Comparison of ENCODE assay signal across 25 mouse cellular contexts in the genomic region with DNA sequence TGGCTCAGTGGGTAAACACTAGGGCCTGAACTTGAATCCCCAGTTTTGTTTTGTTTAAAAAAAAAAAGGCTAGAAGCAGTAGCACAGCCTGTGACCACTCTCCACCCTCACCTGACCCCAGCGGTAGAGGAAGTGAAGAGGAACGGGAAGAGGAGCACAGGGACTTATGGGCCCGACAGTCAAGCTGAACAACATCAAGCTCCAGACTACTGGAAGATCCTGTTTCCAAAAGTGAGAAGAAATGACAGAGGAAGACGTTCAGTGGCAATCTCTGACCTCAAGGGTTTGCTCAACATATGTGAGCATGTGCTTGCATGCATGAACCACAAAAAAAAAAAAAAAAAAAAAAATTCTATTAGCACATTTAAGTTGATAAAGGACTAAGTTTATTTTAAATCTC.
"Had no signal": no experiment of that assay in that cellular context is flagged by ENCODE, and none has a peak within 500 bp of the region (broad histone marks: within the 10 kb centered on the region; RNA-seq: fewer than 3 reads in every experiment).

No protein-coding gene starts in this region.

- DNase-seq: kidney, adult 2 months; kidney, postnatal 14 days; layer of hippocampus, adult 9-11 months; liver; lung, adult 18-20 months; lung, postnatal 10 days; lung, postnatal 4 days; right cerebral cortex, postnatal 14 days; right cerebral cortex, postnatal 4 days; spleen, adult 18-20 months; thymus, postnatal 25 days had no signal

- H3K27ac ChIP-seq: layer of hippocampus, adult 2 months; limb, embryonic 10.5 days; limb, embryonic 13.5 days; liver, embryonic 12.5 days; liver, embryonic 15.5 days; lung, embryonic 15.5 days; midbrain, embryonic 10.5 days; midbrain, embryonic 13.5 days; neural tube, embryonic 13.5 days; stomach, embryonic 15.5 days had no signal

- H3K9me3 ChIP-seq: limb, embryonic 10.5 days; liver, embryonic 12.5 days; liver, embryonic 15.5 days; lung, embryonic 15.5 days; megakaryocyte, embryonic 14.5 days; stomach, embryonic 15.5 days had no signal

- H3K9ac ChIP-seq: limb, embryonic 13.5 days; liver, embryonic 12.5 days; liver, embryonic 15.5 days; lung, embryonic 15.5 days; midbrain, embryonic 13.5 days; neural tube, embryonic 13.5 days; stomach, embryonic 15.5 days had no signal

- H3K27me3 ChIP-seq: limb, embryonic 13.5 days; liver, embryonic 12.5 days; liver, embryonic 15.5 days; lung, embryonic 15.5 days; megakaryocyte, embryonic 14.5 days; midbrain, embryonic 13.5 days; neural tube, embryonic 13.5 days; stomach, embryonic 15.5 days had no signal

- ATAC-seq: intestine, postnatal 0 days; liver, embryonic 12.5 days; midbrain, embryonic 13.5 days; midbrain, embryonic 16.5 days had no signal

- H3K4me1 ChIP-seq: limb, embryonic 10.5 days; limb, embryonic 13.5 days; liver, embryonic 12.5 days; liver, embryonic 15.5 days; lung, embryonic 15.5 days; midbrain, embryonic 10.5 days; midbrain, embryonic 13.5 days; neural tube, embryonic 13.5 days; stomach, embryonic 15.5 days had no signal

- H3K4me2 ChIP-seq: limb, embryonic 13.5 days; liver, embryonic 12.5 days; liver, embryonic 15.5 days; lung, embryonic 15.5 days; midbrain, embryonic 13.5 days; neural tube, embryonic 13.5 days; stomach, embryonic 15.5 days had no signal

- H3K4me3 ChIP-seq: layer of hippocampus, adult 2 months; limb, embryonic 10.5 days; limb, embryonic 13.5 days; liver, embryonic 12.5 days; liver, embryonic 15.5 days; lung, embryonic 15.5 days; megakaryocyte, embryonic 14.5 days; midbrain, embryonic 10.5 days; midbrain, embryonic 13.5 days; myocyte; neural tube, embryonic 13.5 days; stomach, embryonic 15.5 days had no signal
